Comparison of ENCODE assay signal across 8 mouse cellular contexts in genomic region chr10:75835761-75836531, GRCm38 (mm10). TPM values are rescaled to one million over a fixed set of nuclear protein-coding genes. Genes with fewer than 3 reads are reported as not detected.
DNase-seq lines count a peak whose midpoint lies in the region; ATAC-seq and TF ChIP-seq lines count a peak whose summit lies in the region.

No protein-coding gene starts in this region.

- TF ChIP-seq POLR2A in heart, adult 2 months (IDR thresholded peaks at IDR 0.05; ENCODE audit: insufficient read depth, low read depth, low read length): no peak

- TF ChIP-seq CTCF in heart, adult 2 months (IDR thresholded peaks at IDR 0.05): no peak
- peak; percentile 38 for TF ChIP-seq CTCF in liver, postnatal 0 days (IDR thresholded peaks at IDR 0.05; ENCODE audit: low read depth)

- no peak overlapping the region for H3K4me3 ChIP-seq in heart, adult 2 months
- peak overlapping the region; percentile 58 for H3K4me3 ChIP-seq in embryonic facial prominence, embryonic 10.5 days
- peak overlapping the region; percentile 49 for H3K4me3 ChIP-seq in intestine, embryonic 15.5 days (replicated peaks)
- H3K4me3 ChIP-seq in liver, postnatal 0 days (ENCODE audit: low read depth, low read length): peak overlapping the region; percentile 58
- peak overlapping the region; percentile 27; the same call in 1 of the 2 replicates for H3K4me3 ChIP-seq in stomach, embryonic 14.5 days (ENCODE audit: low read depth, low read length)

- H3K36me3 ChIP-seq in heart, adult 2 months (ENCODE audit: control insufficient read depth, insufficient read depth, low read length): no peaks in the 10 kb centered on the region
- H3K36me3 ChIP-seq in embryonic facial prominence, embryonic 10.5 days (replicated peaks): no peaks in the 10 kb centered on the region
- H3K36me3 ChIP-seq in intestine, embryonic 15.5 days: no peaks in the 10 kb centered on the region
- no peaks in the 10 kb centered on the region for H3K36me3 ChIP-seq in liver, postnatal 0 days (replicated peaks; ENCODE audit: insufficient read depth, low read length)
- no peaks in the 10 kb centered on the region for H3K36me3 ChIP-seq in stomach, embryonic 14.5 days (ENCODE audit: control insufficient read depth, insufficient read depth, low read length)

- peak; percentile 27 for ATAC-seq in intestine, embryonic 15.5 days
- peak; percentile 26 for ATAC-seq in liver, postnatal 0 days
- peak; percentile 2; the same call in 1 of the 2 replicates for ATAC-seq in stomach, embryonic 14.5 days (ENCODE audit: insufficient number of reproducible peaks, insufficient read depth, low FRiP score, low read depth)

- intact Hi-C loops in heart, adult 2 months (cut with DNase I): loop anchor here (2.0 kb wide), 1 partner anchor 17 kb away; no protein-coding TSS in a partner anchor
- intact Hi-C loops in heart, postnatal 36 days (cut with DNase I): loop anchor here (5.0 kb wide), 1 partner anchor 249 kb away; the partner anchor contains the start of gene Ggt5

- H3K27me3 ChIP-seq in heart, adult 2 months (ENCODE audit: control insufficient read depth, insufficient read depth, low read length): no peaks in the 10 kb centered on the region
- peaks cover 29% of the 10 kb centered on the region for H3K27me3 ChIP-seq in embryonic facial prominence, embryonic 10.5 days (replicated peaks; ENCODE audit: low read depth, poor library complexity, severe bottlenecking)
- H3K27me3 ChIP-seq in intestine, embryonic 15.5 days (replicated peaks): no peaks in the 10 kb centered on the region
- no peaks in the 10 kb centered on the region for H3K27me3 ChIP-seq in liver, postnatal 0 days (ENCODE audit: insufficient read depth, low read length)
- no peaks in the 10 kb centered on the region for H3K27me3 ChIP-seq in stomach, embryonic 14.5 days (ENCODE audit: control insufficient read depth, insufficient read depth, low read length)

- DNase-seq in heart, adult 2 months: no peak
- DNase-seq in heart, postnatal 36 days: no peak
- DNase-seq in embryonic facial prominence, embryonic 10.5 days (ENCODE audit: low spot score): no peak
- peak; percentile 45 for DNase-seq in liver, postnatal 0 days
- no peak for DNase-seq in right cerebral cortex, adult 2 months (ENCODE audit: low spot score in 2 of 2)
- DNase-seq in left cerebral cortex, adult 18-20 months (ENCODE audit: low spot score in 2 of 2): no peak

- H3K4me2 ChIP-seq in intestine, embryonic 15.5 days (replicated peaks): peak overlapping the region; percentile 86
- H3K4me2 ChIP-seq in liver, postnatal 0 days (ENCODE audit: low read depth, low read length): peak overlapping the region; percentile 89
- peak overlapping the region; percentile 55 for H3K4me2 ChIP-seq in stomach, embryonic 14.5 days (replicated peaks; ENCODE audit: low read depth, low read length)

- no peaks in the 10 kb centered on the region for H3K9me3 ChIP-seq in embryonic facial prominence, embryonic 10.5 days
- no peaks in the 10 kb centered on the region for H3K9me3 ChIP-seq in intestine, embryonic 15.5 days
- no peaks in the 10 kb centered on the region for H3K9me3 ChIP-seq in liver, postnatal 0 days (ENCODE audit: low read length)
- no peaks in the 10 kb centered on the region for H3K9me3 ChIP-seq in stomach, embryonic 14.5 days (ENCODE audit: control insufficient read depth, low read depth, low read length)

- TF ChIP-seq EP300 in heart, adult 2 months (IDR thresholded peaks at IDR 0.05; ENCODE audit: insufficient read depth, low read depth, low read length): no peak
- TF ChIP-seq EP300 in liver, postnatal 0 days (IDR thresholded peaks at IDR 0.05; ENCODE audit: low read depth): peak; percentile 49

- peak overlapping the region; percentile 81 for H3K27ac ChIP-seq in heart, adult 2 months
- H3K27ac ChIP-seq in embryonic facial prominence, embryonic 10.5 days (replicated peaks): 0 out of 2 replicates have a peak overlapping the region, but pooled peaks have one; percentile 66
- peak overlapping the region; percentile 56 for H3K27ac ChIP-seq in intestine, embryonic 15.5 days
- peak overlapping the region; percentile 95 for H3K27ac ChIP-seq in liver, postnatal 0 days (ENCODE audit: low read depth)
- peak overlapping the region; percentile 73; the same call in 1 of the 2 replicates for H3K27ac ChIP-seq in stomach, embryonic 14.5 days (ENCODE audit: low read length)

- peak overlapping the region; percentile 27; the same call in 1 of the 2 replicates for H3K9ac ChIP-seq in heart, adult 2 months (ENCODE audit: low read depth, low read length)
- no peak overlapping the region for H3K9ac ChIP-seq in intestine, embryonic 15.5 days
- 0 out of 2 replicates have a peak overlapping the region, but pooled peaks have one; percentile 28 for H3K9ac ChIP-seq in liver, postnatal 0 days (replicated peaks)
- no peak overlapping the region; the same call in 1 of the 2 replicates for H3K9ac ChIP-seq in stomach, embryonic 14.5 days (replicated peaks; ENCODE audit: low read depth, low read length)

- no peaks in the 10 kb centered on the region for H3K79me2 ChIP-seq in heart, adult 2 months (replicated peaks; ENCODE audit: control insufficient read depth, insufficient read depth, low read length)

- H3K4me1 ChIP-seq in heart, adult 2 months (ENCODE audit: control insufficient read depth, insufficient read depth, low read length): peaks cover 2% of the 10 kb centered on the region
- peaks cover 49% of the 10 kb centered on the region for H3K4me1 ChIP-seq in embryonic facial prominence, embryonic 10.5 days
- peaks cover 24% of the 10 kb centered on the region; the same call in 1 of the 2 replicates for H3K4me1 ChIP-seq in intestine, embryonic 15.5 days (replicated peaks)
- peaks cover 54% of the 10 kb centered on the region for H3K4me1 ChIP-seq in liver, postnatal 0 days (ENCODE audit: insufficient read depth)
- H3K4me1 ChIP-seq in stomach, embryonic 14.5 days (ENCODE audit: control insufficient read depth, insufficient read depth, low read length): peaks cover 20% of the 10 kb centered on the region

- 21% methylated on average over 10 of the region's 10 CpGs for WGBS in heart, adult 2 months
- WGBS in embryonic facial prominence, embryonic 10.5 days: 20% methylated on average over 10 of the region's 10 CpGs
- 13% methylated on average over 9 of the region's 10 CpGs for WGBS in intestine, embryonic 15.5 days
- 15% methylated on average over 7 of the region's 10 CpGs for WGBS in liver, postnatal 0 days (ENCODE audit: insufficient replicate concordance)
- WGBS in stomach, embryonic 14.5 days: 19% methylated on average over 9 of the region's 10 CpGs

RNA-seq across cellular contexts. Expression of gene Gstt2, which starts 1.3 kb away (rescaled TPM):
- 10 to 100 TPM in 1 of 2 experiments, 1 to 10 TPM in 1; 8.0 to 12.8 TPM for total RNA-seq in heart, adult 2 months (2021)
- 53.4 and 69.1 TPM in 2 replicates for polyA plus RNA-seq in heart, adult 2 months (2012; rRNA removed)
- 10 to 100 TPM; 13.2 to 13.5 TPM for total RNA-seq in heart, postnatal 36 days (2021)
- polyA plus RNA-seq in embryonic facial prominence, embryonic 10.5 days (2016; fragmentation: Nextera tagmentation; extraction: Ambion mirVana): 6.8 and 8.5 TPM in 2 replicates
- polyA plus RNA-seq in intestine, embryonic 15.5 days (2015; fragmentation: Nextera tagmentation; extraction: Ambion mirVana): 57.5 and 63.1 TPM in 2 replicates
- polyA plus RNA-seq in liver, postnatal 0 days (2015; fragmentation: Nextera tagmentation; extraction: Ambion mirVana): 148 and 175 TPM in 2 replicates
- polyA plus RNA-seq in stomach, embryonic 14.5 days (2014; fragmentation: Nextera tagmentation; extraction: Ambion mirVana): 43.5 and 47.4 TPM in 2 replicates
- 1 to 10 TPM; 4.3 to 5.0 TPM for total RNA-seq in left cerebral cortex, adult 18-20 months (2021)

RNA-seq across cellular contexts. Expression of gene Gstt4, which starts 13.6 kb away (rescaled TPM):
- not detected for total RNA-seq in heart, adult 2 months (2021)
- polyA plus RNA-seq in heart, adult 2 months (2012; rRNA removed): 0.29 and 0.44 TPM in 2 replicates
- not detected for total RNA-seq in heart, postnatal 36 days (2021)
- 0.21 TPM in 1 of 2 replicates, not detected in the other for polyA plus RNA-seq in embryonic facial prominence, embryonic 10.5 days (2016; fragmentation: Nextera tagmentation; extraction: Ambion mirVana)
- not detected in 2 replicates for polyA plus RNA-seq in intestine, embryonic 15.5 days (2015; fragmentation: Nextera tagmentation; extraction: Ambion mirVana)
- polyA plus RNA-seq in liver, postnatal 0 days (2015; fragmentation: Nextera tagmentation; extraction: Ambion mirVana): not detected in 2 replicates
- polyA plus RNA-seq in stomach, embryonic 14.5 days (2014; fragmentation: Nextera tagmentation; extraction: Ambion mirVana): not detected in 2 replicates
- total RNA-seq in left cerebral cortex, adult 18-20 months (2021): not detected

RNA-seq across cellular contexts. Expression of gene Mif, which starts 24.1 kb away (rescaled TPM):
- total RNA-seq in heart, adult 2 months (2021): 100 to 1,000 TPM; 200 to 220 TPM
- polyA plus RNA-seq in heart, adult 2 months (2012; rRNA removed): 375 and 556 TPM in 2 replicates
- 100 to 1,000 TPM; 196 to 202 TPM for total RNA-seq in heart, postnatal 36 days (2021)
- polyA plus RNA-seq in embryonic facial prominence, embryonic 10.5 days (2016; fragmentation: Nextera tagmentation; extraction: Ambion mirVana): 3,361 and 3,650 TPM in 2 replicates
- 2,230 and 2,305 TPM in 2 replicates for polyA plus RNA-seq in intestine, embryonic 15.5 days (2015; fragmentation: Nextera tagmentation; extraction: Ambion mirVana)
- 1,043 and 1,160 TPM in 2 replicates for polyA plus RNA-seq in liver, postnatal 0 days (2015; fragmentation: Nextera tagmentation; extraction: Ambion mirVana)
- polyA plus RNA-seq in stomach, embryonic 14.5 days (2014; fragmentation: Nextera tagmentation; extraction: Ambion mirVana): 1,950 and 2,198 TPM in 2 replicates
- 100 to 1,000 TPM; 526 to 535 TPM for total RNA-seq in left cerebral cortex, adult 18-20 months (2021)

RNA-seq across cellular contexts. Expression of gene Gstt1, which starts 37.6 kb away (rescaled TPM):
- 10 to 100 TPM; 15.8 to 16.8 TPM for total RNA-seq in heart, adult 2 months (2021)
- polyA plus RNA-seq in heart, adult 2 months (2012; rRNA removed): 52.1 and 58.5 TPM in 2 replicates
- 10 to 100 TPM; 14.5 to 20.3 TPM for total RNA-seq in heart, postnatal 36 days (2021)
- 3.0 and 4.3 TPM in 2 replicates for polyA plus RNA-seq in embryonic facial prominence, embryonic 10.5 days (2016; fragmentation: Nextera tagmentation; extraction: Ambion mirVana)
- 15.0 and 16.6 TPM in 2 replicates for polyA plus RNA-seq in intestine, embryonic 15.5 days (2015; fragmentation: Nextera tagmentation; extraction: Ambion mirVana)
- 77.5 and 78.5 TPM in 2 replicates for polyA plus RNA-seq in liver, postnatal 0 days (2015; fragmentation: Nextera tagmentation; extraction: Ambion mirVana)
- polyA plus RNA-seq in stomach, embryonic 14.5 days (2014; fragmentation: Nextera tagmentation; extraction: Ambion mirVana): 11.6 and 12.6 TPM in 2 replicates
- total RNA-seq in left cerebral cortex, adult 18-20 months (2021): 10 to 100 TPM; 14.2 to 16.5 TPM

RNA-seq across cellular contexts. Expression of gene Gstt3, which starts 54.7 kb away (rescaled TPM):
- total RNA-seq in heart, adult 2 months (2021): 1 to 10 TPM; 2.9 to 5.7 TPM
- polyA plus RNA-seq in heart, adult 2 months (2012; rRNA removed): 7.1 and 9.0 TPM in 2 replicates
- total RNA-seq in heart, postnatal 36 days (2021): 1 to 10 TPM; 4.1 to 4.8 TPM
- 2.4 and 4.3 TPM in 2 replicates for polyA plus RNA-seq in embryonic facial prominence, embryonic 10.5 days (2016; fragmentation: Nextera tagmentation; extraction: Ambion mirVana)
- 38.7 and 40.3 TPM in 2 replicates for polyA plus RNA-seq in intestine, embryonic 15.5 days (2015; fragmentation: Nextera tagmentation; extraction: Ambion mirVana)
- 32.6 and 39.3 TPM in 2 replicates for polyA plus RNA-seq in liver, postnatal 0 days (2015; fragmentation: Nextera tagmentation; extraction: Ambion mirVana)
- polyA plus RNA-seq in stomach, embryonic 14.5 days (2014; fragmentation: Nextera tagmentation; extraction: Ambion mirVana): 46.5 and 48.5 TPM in 2 replicates
- total RNA-seq in left cerebral cortex, adult 18-20 months (2021): 1 to 10 TPM; 2.5 to 2.6 TPM

Comparison
In these comparisons a context has a peak if more than half of its experiments do, and no peak if none do; other contexts are left out.
1. H3K9ac ChIP-seq: peak in heart, adult 2 months (single experiment) and liver, postnatal 0 days (single experiment); none in intestine, embryonic 15.5 days (single experiment) and stomach, embryonic 14.5 days (single experiment).
2. Peak in every context shown above with its lines, with median percentiles within 50 percentile points of each other: H3K27ac ChIP-seq, ATAC-seq and H3K4me2 ChIP-seq.